Mouse (Mus musculus): ENCODE measurements around the gene Ing1.

DNA sequence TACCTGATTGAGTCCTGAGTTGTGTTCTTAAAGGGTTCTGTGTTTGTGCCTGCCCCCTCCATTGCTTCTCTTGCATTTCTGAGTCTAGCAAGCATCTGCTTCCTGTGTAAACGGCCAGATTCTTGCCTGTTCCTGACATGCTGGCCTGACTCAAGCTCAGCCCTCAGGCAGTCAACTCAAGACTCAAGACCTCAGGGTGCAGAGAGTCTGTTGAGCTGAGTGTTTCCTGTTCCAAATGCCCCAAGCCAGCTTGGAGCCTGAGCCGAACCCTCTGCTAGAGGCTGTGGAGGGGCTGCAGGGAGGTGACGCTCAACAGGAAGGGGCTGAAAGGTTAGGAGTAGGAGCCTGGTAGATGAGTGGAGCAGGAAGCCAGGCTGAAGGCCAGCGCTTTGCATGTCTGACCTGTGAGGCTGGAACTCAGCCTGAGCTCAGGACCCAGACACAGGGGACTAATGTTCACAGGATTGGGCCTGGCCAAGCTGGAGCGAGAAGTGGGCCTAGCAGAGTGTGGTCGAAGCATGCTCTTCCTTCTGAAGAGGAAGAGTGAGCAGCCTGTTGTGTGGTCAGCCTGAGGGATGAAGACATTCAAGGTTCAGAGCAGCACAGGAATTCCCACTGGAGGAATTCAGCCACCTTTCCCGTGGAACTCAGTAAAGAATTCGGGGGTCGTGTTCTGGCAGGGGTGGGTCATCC lies 19.7 kb downstream of the Ing1 start:
- no peak for TF ChIP-seq EP300 (IDR thresholded peaks at IDR 0.05; ENCODE audit: low read depth)
- no peak for TF ChIP-seq CTCF (IDR thresholded peaks at IDR 0.05; ENCODE audit: low read depth)
